ENCODE assay signal across 15 mouse cellular contexts in genomic region chr12:113168031-113168536, GRCm38 (mm10). TPM values are rescaled to one million over a fixed set of nuclear protein-coding genes. Genes with fewer than 3 reads are reported as not detected.
DNase-seq lines count a peak whose midpoint lies in the region; ATAC-seq and TF ChIP-seq lines count a peak whose summit lies in the region.
"Had no signal": no experiment of that assay in that cellular context is flagged by ENCODE, and none has a peak within 500 bp of the region (broad histone marks: within the 10 kb centered on the region; RNA-seq: fewer than 3 reads in every experiment).

No protein-coding gene starts in this region.

- TF ChIP-seq CTCF in lung, embryonic 14.5 days (IDR thresholded peaks at IDR 0.05; ENCODE audit: low read depth), result no peak

- H3K4me2 ChIP-seq in lung, embryonic 14.5 days, result no peak overlapping the region
- no peak overlapping the region for H3K4me2 ChIP-seq in forebrain, embryonic 15.5 days (replicated peaks)
- H3K4me2 ChIP-seq: embryonic facial prominence, embryonic 12.5 days; hindbrain, embryonic 14.5 days; neural tube, embryonic 13.5 days had no signal

- H3K9ac ChIP-seq in lung, embryonic 14.5 days, result no peak overlapping the region
- H3K9ac ChIP-seq in forebrain, embryonic 15.5 days (replicated peaks), result no peak overlapping the region
- H3K9ac ChIP-seq: embryonic facial prominence, embryonic 12.5 days; forebrain, postnatal 0 days; hindbrain, embryonic 14.5 days; neural tube, embryonic 13.5 days had no signal

- H3K36me3 ChIP-seq in lung, embryonic 14.5 days (ENCODE audit: insufficient read depth), result peaks cover 13% of the 10 kb centered on the region; the same call in 1 of the 2 replicates
- H3K36me3 ChIP-seq in forebrain, embryonic 15.5 days, result no peaks in the 10 kb centered on the region
- H3K36me3 ChIP-seq: embryonic facial prominence, embryonic 12.5 days had no signal

- H3K9me3 ChIP-seq in lung, embryonic 14.5 days (ENCODE audit: low read depth, low read length), result no peaks in the 10 kb centered on the region
- H3K9me3 ChIP-seq in forebrain, embryonic 15.5 days, result no peaks in the 10 kb centered on the region
- H3K9me3 ChIP-seq: embryonic facial prominence, embryonic 12.5 days; neural tube, embryonic 13.5 days had no signal

- H3K4me3 ChIP-seq in lung, embryonic 14.5 days (ENCODE audit: low read depth, low read length), result no peak overlapping the region
- no peak overlapping the region for H3K4me3 ChIP-seq in forebrain, embryonic 15.5 days
- H3K4me3 ChIP-seq: embryonic facial prominence, embryonic 12.5 days; heart, adult 2 months; neural tube, embryonic 13.5 days had no signal

- 73% methylated on average over 9 of the region's 9 CpGs for WGBS in lung, embryonic 14.5 days
- WGBS in forebrain, embryonic 15.5 days, result 88% methylated on average over 9 of the region's 9 CpGs

- H3K4me1 ChIP-seq in lung, embryonic 14.5 days (ENCODE audit: insufficient read depth), result no peaks in the 10 kb centered on the region
- H3K4me1 ChIP-seq in forebrain, embryonic 15.5 days, result no peaks in the 10 kb centered on the region
- H3K4me1 ChIP-seq: embryonic facial prominence, embryonic 12.5 days had no signal

- H3K27me3 ChIP-seq in lung, embryonic 14.5 days (ENCODE audit: insufficient read depth, low read length), result no peaks in the 10 kb centered on the region
- H3K27me3 ChIP-seq in forebrain, embryonic 15.5 days, result no peaks in the 10 kb centered on the region
- H3K27me3 ChIP-seq: embryonic facial prominence, embryonic 12.5 days; neural tube, embryonic 13.5 days had no signal

- H3K27ac ChIP-seq in lung, embryonic 14.5 days (ENCODE audit: low read depth), result no peak overlapping the region
- no peak overlapping the region for H3K27ac ChIP-seq in forebrain, embryonic 15.5 days (replicated peaks)
- H3K27ac ChIP-seq: embryonic facial prominence, embryonic 12.5 days; heart, adult 2 months; hindbrain, embryonic 14.5 days; macrophage; neural tube, embryonic 13.5 days had no signal

- peak; percentile 35; the same call in 1 of the 2 replicates for ATAC-seq in lung, embryonic 14.5 days (ENCODE audit: insufficient read depth)
- peak; percentile 93 to 97 for ATAC-seq in hematopoietic stem cell, adult 5-6 weeks (replicated peaks in 1 of 2; ENCODE audit: insufficient read depth in 1 of 2, low FRiP score in 2 of 2, low TSS enrichment in 1 of 2, low read depth in 1 of 2, poor library complexity in 2 of 2, severe bottlenecking in 2 of 2)
- ATAC-seq in frontal cortex, adult (ENCODE audit: low TSS enrichment), result no peak
- no peak for ATAC-seq in forebrain, embryonic 15.5 days (replicated peaks)
- ATAC-seq: forebrain, postnatal 0 days had no signal

- DNase-seq in lung, embryonic 14.5 days, result no peak
- no peak for DNase-seq in lung, postnatal 10 days
- peak; percentile 61 for DNase-seq in naive thymus-derived CD4-positive, alpha-beta T cell, adult 2 months (ENCODE audit: low read depth)
- peak; percentile 62 for DNase-seq in thymus, postnatal 4 days
- DNase-seq in adrenal gland, postnatal 36 days, result no peak
- DNase-seq: cerebellum, adult 11 months; forebrain, postnatal 0 days had no signal

RNA-seq across cellular contexts. Expression of gene Tedc1, which starts 11.9 kb away (rescaled TPM):
- polyA plus RNA-seq in lung, embryonic 14.5 days (2014; fragmentation: Nextera tagmentation; extraction: Ambion mirVana), result 35.1 and 35.4 TPM in 2 replicates
- total RNA-seq in hematopoietic stem cell, adult 5-6 weeks (2017), result 8.8 and 18.8 TPM in 2 replicates
- 1 to 10 TPM; 1.7 TPM for total RNA-seq in adrenal gland, postnatal 36 days (2021)
- 22.6 and 24.9 TPM in 2 replicates for polyA plus RNA-seq in forebrain, embryonic 15.5 days (2015; fragmentation: Nextera tagmentation; extraction: Ambion mirVana)

RNA-seq across cellular contexts. Expression of gene Tmem121, which starts 17.6 kb away (rescaled TPM):
- 4.3 and 6.1 TPM in 2 replicates for polyA plus RNA-seq in lung, embryonic 14.5 days (2014; fragmentation: Nextera tagmentation; extraction: Ambion mirVana)
- 2.3 and 2.4 TPM in 2 replicates for total RNA-seq in hematopoietic stem cell, adult 5-6 weeks (2017)
- 1 to 10 TPM; 4.5 to 7.4 TPM for total RNA-seq in adrenal gland, postnatal 36 days (2021)
- polyA plus RNA-seq in forebrain, embryonic 15.5 days (2015; fragmentation: Nextera tagmentation; extraction: Ambion mirVana), result 38.9 and 41.1 TPM in 2 replicates
- polyA plus RNA-seq: heart, adult 2 months; macrophage had no signal

RNA-seq across cellular contexts. Expression of gene Crip1, which starts 22.0 kb away (rescaled TPM):
- 237 and 267 TPM in 2 replicates for polyA plus RNA-seq in lung, embryonic 14.5 days (2014; fragmentation: Nextera tagmentation; extraction: Ambion mirVana)
- 222 and 411 TPM in 2 replicates for total RNA-seq in hematopoietic stem cell, adult 5-6 weeks (2017)
- 10 to 100 TPM; 44.1 to 71.1 TPM for total RNA-seq in adrenal gland, postnatal 36 days (2021)
- 29.1 and 31.5 TPM in 2 replicates for polyA plus RNA-seq in forebrain, embryonic 15.5 days (2015; fragmentation: Nextera tagmentation; extraction: Ambion mirVana)

RNA-seq across cellular contexts. Expression of gene Crip2, which starts 28.0 kb away (rescaled TPM):
- 266 and 273 TPM in 2 replicates for polyA plus RNA-seq in lung, embryonic 14.5 days (2014; fragmentation: Nextera tagmentation; extraction: Ambion mirVana)
- 0.40 TPM in 1 of 2 replicates, not detected in the other for total RNA-seq in hematopoietic stem cell, adult 5-6 weeks (2017)
- total RNA-seq in adrenal gland, postnatal 36 days (2021), result 10 to 100 TPM; 51.8 to 52.5 TPM
- 407 and 414 TPM in 2 replicates for polyA plus RNA-seq in forebrain, embryonic 15.5 days (2015; fragmentation: Nextera tagmentation; extraction: Ambion mirVana)

Comparison
In these comparisons a context has a peak if more than half of its experiments do, and no peak if none do; other contexts are left out.
1. ATAC-seq: peak in lung, embryonic 14.5 days (single experiment) and hematopoietic stem cell, adult 5-6 weeks (2 of 2); none in frontal cortex, adult (single experiment) and forebrain, embryonic 15.5 days (single experiment).
2. DNase-seq: peak in naive thymus-derived CD4-positive, alpha-beta T cell, adult 2 months (single experiment) and thymus, postnatal 4 days (single experiment); none in lung, embryonic 14.5 days (single experiment), lung, postnatal 10 days (single experiment) and adrenal gland, postnatal 36 days (0 of 2).